Mouse (Mus musculus) limb, embryonic 15.5 days (tissue): ENCODE data around the gene Gbp6. TPM values are rescaled to one million over a fixed set of nuclear protein-coding genes. Genes with fewer than 3 reads are reported as not detected.
"Not testable (repeated sequence)": the region's sequence is repeated elsewhere in the genome, so short reads cannot be mapped to it uniquely, and the experiment has no call there.

ENCODE experiments used
- ATAC-seq: fragments of 200-750 bp; cut with Nextera tagmentation; 2 replicates; pipeline ENCODE4 v1.8.0; 2017; ENCODE audit warnings: low read depth, moderate TSS enrichment; ENCODE audit not compliant: insufficient number of reproducible peaks, low FRiP score, low TSS enrichment
- H3K27ac ChIP-seq: fragments of 300-500 bp; sonication (generic); 2 replicates; pipeline ENCODE4 v1.5.1; 2015; ENCODE audit warnings: moderate library complexity, mild to moderate bottlenecking, inconsistent platforms
- H3K27me3 ChIP-seq: fragments of 300-500 bp; sonication (generic); 2 replicates; pipeline ENCODE4 v1.6.1; 2015; ENCODE audit warnings: inconsistent platforms
- H3K36me3 ChIP-seq: fragments of 300-500 bp; sonication (generic); 2 replicates; pipeline ENCODE4 v1.6.1; 2015; ENCODE audit warnings: inconsistent platforms
- H3K4me1 ChIP-seq: fragments of 300-500 bp; sonication (generic); 2 replicates; pipeline ENCODE4 v1.6.1; 2015; ENCODE audit warnings: inconsistent platforms
- H3K4me2 ChIP-seq: fragments of 300-500 bp; sonication (generic); 2 replicates; pipeline ENCODE4 v1.6.1; 2015; ENCODE audit warnings: mild to moderate bottlenecking, inconsistent platforms
- H3K4me3 ChIP-seq: fragments of 300-500 bp; sonication (generic); 2 replicates; pipeline ENCODE4 v1.5.1; 2015; ENCODE audit warnings: mild to moderate bottlenecking, inconsistent platforms
- H3K9ac ChIP-seq: fragments of 300-500 bp; sonication (generic); 2 replicates; pipeline ENCODE4 v1.6.1; 2015; ENCODE audit warnings: inconsistent platforms
- H3K9me3 ChIP-seq: fragments of 300-500 bp; sonication (generic); 2 replicates; pipeline ENCODE4 v1.6.1; 2016; ENCODE audit warnings: inconsistent platforms
- WGBS: fragments of 180-500 bp; shearing (Covaris S2); methylation state at CpG from one replicate; pipeline ENCODE4 v1.1.7; 2015; 5-methylcytosine and 5-hydroxymethylcytosine counted together
- polyA plus RNA-seq: library from polyadenylated mRNA; unstranded; fragments of >200 nt; fragmentation: Nextera tagmentation; extraction: Ambion mirVana; gene quantifications from 2 replicates; pipeline ENCODE4 v1.2.1, GENCODE M21; 2015

The Gbp6 gene
- 1.9 and 2.0 TPM in 2 replicates for polyA plus RNA-seq

GRCm38 (mm10) chr5:105293226-105294165 lies at the start of gene Gbp6, which contains the start of gene Gm43302:
Gbp6 (minus strand) TSS chr5:105293698.
Gm43302 (minus strand) TSS chr5:105293695.
- not testable (repeated sequence) for H3K9me3 ChIP-seq, H3K9ac ChIP-seq, H3K4me1 ChIP-seq, H3K4me3 ChIP-seq, H3K27me3 ChIP-seq, H3K36me3 ChIP-seq
- 40% methylated on average over 3 of the region's 3 CpGs for WGBS
- peak within 1 kb of the TSS; percentile 25; the same call in 1 of the 2 replicates for H3K4me2 ChIP-seq
- peak within 1 kb of the TSS; percentile 47; the same call in 1 of the 2 replicates for H3K27ac ChIP-seq
- ATAC-seq, result 0 out of 2 replicates have a peak, but pooled peaks have one; percentile 35

DNA sequence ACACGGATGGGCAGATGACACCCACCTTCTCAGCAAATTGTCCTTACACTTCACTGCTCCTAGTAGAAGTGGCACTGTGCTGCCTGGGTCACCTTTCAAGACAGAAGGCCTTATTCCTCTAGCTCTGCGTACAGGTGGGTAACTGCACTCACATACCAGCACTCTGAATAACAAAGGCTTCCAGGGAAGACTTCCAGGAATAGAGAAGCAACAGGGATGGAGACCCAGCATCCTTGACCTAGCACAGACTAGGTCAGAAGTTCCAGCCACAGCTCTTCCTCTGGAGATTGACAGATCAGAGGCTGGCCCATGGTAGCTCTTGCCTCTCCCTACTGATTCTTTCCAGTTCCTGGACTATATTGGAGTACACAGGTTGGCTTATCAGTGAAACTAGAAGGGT lies 47.8 kb upstream of the Gbp6 start:
- Histone ChIP-seq H3K27me3 (no peaks in the 10 kb centered on the region), H3K4me2 (no peak overlapping the region), H3K9ac (no peak overlapping the region), H3K36me3 (no peaks in the 10 kb centered on the region), H3K27ac (no peak overlapping the region), H3K9me3 (no peaks in the 10 kb centered on the region), H3K4me3 (no peak overlapping the region), H3K4me1 (no peaks in the 10 kb centered on the region)
- 64% methylated on average over 2 of the region's 2 CpGs for WGBS
- ATAC-seq, result no peak

DNA sequence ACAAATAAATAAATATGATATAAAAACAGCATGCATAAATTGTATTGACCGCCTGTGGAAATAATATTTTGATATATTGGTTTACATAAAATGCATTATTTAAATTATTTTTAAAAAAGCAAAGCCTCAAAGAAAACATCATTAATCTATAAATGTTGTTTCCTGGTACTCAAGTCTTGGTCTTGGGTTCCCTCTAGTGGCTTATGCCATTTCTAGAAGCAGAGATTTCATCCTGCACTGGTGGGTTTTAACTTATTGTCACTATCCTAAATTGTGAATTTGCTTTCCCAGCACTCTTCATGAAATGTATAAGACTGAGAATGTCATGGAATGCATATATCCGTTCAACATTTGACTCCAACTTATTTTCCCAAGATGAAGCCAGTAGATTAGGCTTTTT lies 29.0 kb upstream of the Gbp6 start:
- Histone ChIP-seq H3K4me2 (no peak overlapping the region), H3K9me3 (no peaks in the 10 kb centered on the region), H3K27me3 (no peaks in the 10 kb centered on the region), H3K36me3 (no peaks in the 10 kb centered on the region), H3K27ac (no peak overlapping the region), H3K4me1 (no peaks in the 10 kb centered on the region), H3K9ac (no peak overlapping the region), H3K4me3 (no peak overlapping the region)
- no peak for ATAC-seq
- 69% methylated on average over 2 of the region's 2 CpGs for WGBS

- Histone ChIP-seq H3K4me3 (no peak overlapping the region), H3K9ac (no peak overlapping the region), H3K27ac (no peak overlapping the region), H3K4me1 (no peaks in the 10 kb centered on the region), H3K4me2 (no peak overlapping the region), H3K27me3 (no peaks in the 10 kb centered on the region), H3K9me3 (no peaks in the 10 kb centered on the region), H3K36me3 (no peaks in the 10 kb centered on the region)
- ATAC-seq, result no peak
- 70% methylated on average over 2 of the region's 2 CpGs for WGBS
These were observed 17.4 kb upstream of the Gbp6 start for GRCm38 (mm10) chr5:105310941-105311340.

DNA sequence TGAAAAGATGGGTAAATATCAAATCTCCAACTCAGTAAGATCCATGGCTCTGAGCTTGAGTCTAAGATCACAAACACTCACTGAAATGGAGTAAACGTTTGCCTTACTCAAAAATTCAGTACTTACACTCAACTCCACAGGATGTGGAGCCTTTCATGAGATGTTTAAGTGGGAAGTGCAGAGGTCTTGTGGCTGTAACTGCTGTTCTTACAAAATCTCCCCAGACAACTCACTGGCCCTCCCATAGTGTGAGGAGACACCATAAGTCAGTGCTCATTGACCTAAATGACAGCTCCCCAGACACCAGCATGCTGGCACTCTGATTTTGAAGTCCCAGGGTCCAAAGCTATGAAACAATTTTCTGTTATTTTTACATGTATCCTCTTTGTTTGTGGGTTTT lies 15.7 kb upstream of the Gbp6 start:
- ATAC-seq, H3K27me3 ChIP-seq, H3K27ac ChIP-seq, H3K4me3 ChIP-seq, H3K9me3 ChIP-seq, H3K4me2 ChIP-seq, H3K36me3 ChIP-seq, H3K9ac ChIP-seq, H3K4me1 ChIP-seq: not testable (repeated sequence)
- WGBS, result 57% methylated on average over 1 of the region's 1 CpGs

GRCm38 (mm10) chr5:105306946-105307345 lies 13.4 kb upstream of the Gbp6 start:
- H3K4me1 ChIP-seq, H3K9me3 ChIP-seq, H3K27me3 ChIP-seq, H3K4me3 ChIP-seq, ATAC-seq, H3K4me2 ChIP-seq, H3K36me3 ChIP-seq, H3K9ac ChIP-seq, H3K27ac ChIP-seq: not testable (repeated sequence)

- H3K4me2 ChIP-seq, result no peak overlapping the region
- ATAC-seq, result no peak
- no peak overlapping the region for H3K4me3 ChIP-seq
- H3K9me3 ChIP-seq, result no peaks in the 10 kb centered on the region
- no peaks in the 10 kb centered on the region for H3K4me1 ChIP-seq
- H3K27ac ChIP-seq, result no peak overlapping the region
- H3K9ac ChIP-seq, result no peak overlapping the region
- no peaks in the 10 kb centered on the region for H3K36me3 ChIP-seq
- 89% methylated on average over 1 of the region's 1 CpGs for WGBS
- H3K27me3 ChIP-seq, result no peaks in the 10 kb centered on the region
These were observed 12.7 kb upstream of the Gbp6 start for GRCm38 (mm10) chr5:105306159-105306581.

DNA sequence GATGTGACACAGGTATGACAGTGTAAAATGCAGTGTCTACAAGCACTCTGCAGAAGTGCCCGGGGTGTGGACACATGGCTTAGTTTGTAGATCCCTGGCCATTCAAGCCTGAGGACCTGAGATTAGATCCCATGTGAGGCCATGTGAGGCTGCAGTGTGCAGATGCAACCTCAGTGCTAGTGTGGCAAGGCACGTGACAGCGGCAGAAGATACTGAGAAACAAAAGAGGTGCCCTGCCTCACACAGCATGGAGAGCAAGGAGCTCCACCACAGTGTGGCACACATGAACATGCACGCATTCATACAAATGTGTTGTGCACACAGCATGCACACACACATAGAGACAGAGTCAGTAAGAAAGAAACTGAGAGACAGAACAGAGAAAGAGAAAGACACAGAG lies 12.2 kb upstream of the Gbp6 start:
- not testable (repeated sequence) for H3K27ac ChIP-seq, H3K4me2 ChIP-seq, H3K4me3 ChIP-seq, H3K9me3 ChIP-seq, H3K4me1 ChIP-seq, H3K9ac ChIP-seq, ATAC-seq, H3K36me3 ChIP-seq, H3K27me3 ChIP-seq
- 90% methylated on average over 4 of the region's 4 CpGs for whole genome bisulfite sequencing

GRCm38 (mm10) chr5:105301963-105302362 lies 8.5 kb upstream of the Gbp6 start:
- H3K9ac ChIP-seq, result no peak overlapping the region
- no peak overlapping the region for H3K4me3 ChIP-seq
- H3K4me1 ChIP-seq, result no peaks in the 10 kb centered on the region
- H3K9me3 ChIP-seq, result no peaks in the 10 kb centered on the region
- no peaks in the 10 kb centered on the region for H3K27me3 ChIP-seq
- no peak overlapping the region for H3K4me2 ChIP-seq
- no peak overlapping the region for H3K27ac ChIP-seq
- ATAC-seq, result no peak
- WGBS, result 58% methylated on average over 4 of the region's 4 CpGs
- H3K36me3 ChIP-seq, result no peaks in the 10 kb centered on the region

- WGBS, result 15% methylated on average over 2 of the region's 2 CpGs
- H3K4me1 ChIP-seq, result no peaks in the 10 kb centered on the region
- H3K4me2 ChIP-seq, result no peak overlapping the region
- no peak overlapping the region for H3K9ac ChIP-seq
- H3K4me3 ChIP-seq, result no peak overlapping the region
- H3K27ac ChIP-seq, result no peak overlapping the region
- ATAC-seq, result no peak
- H3K27me3 ChIP-seq, result no peaks in the 10 kb centered on the region
- H3K9me3 ChIP-seq, result no peaks in the 10 kb centered on the region
- H3K36me3 ChIP-seq, result no peaks in the 10 kb centered on the region
These were observed 8.0 kb upstream of the Gbp6 start for GRCm38 (mm10) chr5:105301531-105301930.

DNA sequence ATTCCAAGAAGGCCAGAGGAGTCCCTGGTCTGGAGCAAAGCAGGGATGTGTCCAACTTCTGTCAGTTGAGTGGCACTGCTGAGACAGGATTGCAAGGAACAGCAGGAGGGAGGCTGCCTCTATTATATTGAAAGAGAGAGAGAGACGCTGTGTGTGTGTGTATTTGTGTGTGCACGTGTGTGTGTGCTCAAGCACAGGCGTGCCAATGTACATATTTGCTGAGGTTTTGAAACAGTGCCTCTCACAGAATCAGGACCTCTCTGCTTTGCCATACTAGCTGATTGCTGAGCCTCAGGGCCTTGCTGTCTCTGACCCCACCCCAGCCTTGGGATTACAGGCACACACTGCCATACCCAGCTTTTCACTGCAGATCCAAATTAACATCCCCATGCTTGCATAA lies 2.2 kb upstream of the Gbp6 start:
- H3K36me3 ChIP-seq, result no peaks in the 10 kb centered on the region
- H3K9me3 ChIP-seq, result no peaks in the 10 kb centered on the region
- no peak overlapping the region for H3K9ac ChIP-seq
- no peak overlapping the region for H3K4me2 ChIP-seq
- 92% methylated on average over 3 of the region's 3 CpGs for WGBS
- no peak for ATAC-seq
- H3K4me1 ChIP-seq, result peaks cover 5% of the 10 kb centered on the region; the same call in 1 of the 2 replicates
- no peak overlapping the region for H3K27ac ChIP-seq
- no peaks in the 10 kb centered on the region for H3K27me3 ChIP-seq
- no peak overlapping the region for H3K4me3 ChIP-seq

GRCm38 (mm10) chr5:105292492-105292891 lies 1.0 kb downstream of the Gbp6 start:
- WGBS, result 95% methylated on average over 1 of the region's 1 CpGs
- no peaks in the 10 kb centered on the region for H3K9me3 ChIP-seq

More at GRCm38 (mm10) chr5:105292492-105292891, 1.0 kb downstream of the Gbp6 start:
- Histone ChIP-seq H3K9ac (no peak overlapping the region), H3K4me2 (no peak overlapping the region), H3K27me3 (no peaks in the 10 kb centered on the region), H3K4me3 (no peak overlapping the region), H3K27ac (no peak overlapping the region), H3K4me1 (peaks cover 5% of the 10 kb centered on the region; the same call in 1 of the 2 replicates), H3K36me3 (no peaks in the 10 kb centered on the region)
- ATAC-seq, result no peak
